Mouse (Mus musculus) heart, embryonic 12.5 days (tissue): ENCODE measurements around the gene Atp9a. TPM values are rescaled to one million over a fixed set of nuclear protein-coding genes. Genes with fewer than 3 reads are reported as not detected.
A peak's percentile ranks its signal among the peaks of the same experiment; 100 is the strongest.

Experiments
- ATAC-seq: fragments of 200-750 bp; cut with Nextera tagmentation; 2 replicates; pipeline ENCODE4 v1.8.0; 2017; ENCODE audit warnings: moderate TSS enrichment, moderate library complexity; ENCODE audit not compliant: insufficient number of reproducible peaks, low FRiP score
- H3K27ac ChIP-seq: fragments of 300-500 bp; sonication (generic); 2 replicates; pipeline ENCODE4 v1.5.1; 2016; ENCODE audit warnings: mild to moderate bottlenecking, moderate library complexity; ENCODE audit not compliant: poor library complexity, severe bottlenecking
- H3K27me3 ChIP-seq: fragments of 300-500 bp; sonication (generic); replicated peaks from 2 replicates; pipeline ENCODE4 v1.6.1; 2016; ENCODE audit warnings: mild to moderate bottlenecking, moderate library complexity
- H3K36me3 ChIP-seq: fragments of 300-500 bp; sonication (generic); 2 replicates; pipeline ENCODE4 v1.6.1; 2016; ENCODE audit warnings: mild to moderate bottlenecking, moderate library complexity
- H3K4me1 ChIP-seq: fragments of 300-500 bp; sonication (generic); replicated peaks from 2 replicates; pipeline ENCODE4 v1.6.1; 2016; ENCODE audit warnings: mild to moderate bottlenecking
- H3K4me2 ChIP-seq: fragments of 300-500 bp; sonication (generic); 2 replicates; pipeline ENCODE4 v1.6.1; 2016; ENCODE audit warnings: mild to moderate bottlenecking, moderate library complexity
- H3K4me3 ChIP-seq: fragments of 300-500 bp; sonication (generic); 2 replicates; pipeline ENCODE4 v1.5.1; 2016; ENCODE audit warnings: mild to moderate bottlenecking
- H3K9ac ChIP-seq: fragments of 300-500 bp; sonication (generic); 2 replicates; pipeline ENCODE4 v1.6.1; 2016; ENCODE audit warnings: mild to moderate bottlenecking, moderate library complexity
- H3K9me3 ChIP-seq: fragments of 300-500 bp; sonication (generic); replicated peaks from 2 replicates; pipeline ENCODE4 v1.6.1; 2016; ENCODE audit warnings: mild to moderate bottlenecking, moderate library complexity
- WGBS: fragments of 180-500 bp; shearing (Covaris S2); methylation state at CpG from one replicate; pipeline ENCODE4 v1.1.7; 2016; 5-methylcytosine and 5-hydroxymethylcytosine counted together
- polyA plus RNA-seq: library from polyadenylated mRNA; unstranded; fragments of >200 nt; fragmentation: Nextera tagmentation; extraction: Ambion mirVana; gene quantifications from 2 replicates; pipeline ENCODE4 v1.2.1, GENCODE M21; 2016

Atp9a gene
- 15.7 and 16.1 TPM in 2 replicates for polyA plus RNA-seq

GRCm38 (mm10) chr2:168742059-168742627 is at the start of gene Atp9a:
Gene Atp9a (minus strand): TSS chr2:168742409.
- peak; percentile 64 for ATAC-seq
- Histone ChIP-seq H3K4me3 (peak within 1 kb of the TSS; percentile 98), H3K9me3 (peaks cover 4% of the 10 kb centered on the region; the same call in 1 of the 2 replicates), H3K27me3 (no peaks in the 10 kb centered on the region), H3K4me2 (peak within 1 kb of the TSS; percentile 82), H3K4me1 (no peaks in the 10 kb centered on the region), H3K36me3 (no peaks in the 10 kb centered on the region), H3K27ac (peak within 1 kb of the TSS; percentile 51), H3K9ac (peak within 1 kb of the TSS; percentile 82)
- 10% methylated on average over 18 of the region's 33 CpGs for WGBS

GRCm38 (mm10) chr2:168791115-168791802 is 49.0 kb upstream of the Atp9a start:
- no peaks in the 10 kb centered on the region for H3K27me3 ChIP-seq
- H3K4me2 ChIP-seq = no peak overlapping the region
- no peaks in the 10 kb centered on the region for H3K9me3 ChIP-seq
- H3K27ac ChIP-seq = no peak overlapping the region
- no peak overlapping the region for H3K9ac ChIP-seq
- ATAC-seq = no peak
- H3K36me3 ChIP-seq = no peaks in the 10 kb centered on the region
- H3K4me1 ChIP-seq = no peaks in the 10 kb centered on the region
- H3K4me3 ChIP-seq = no peak overlapping the region
- 64% methylated on average over 4 of the region's 4 CpGs for WGBS

GRCm38 (mm10) chr2:168786174-168786573 is 44.0 kb upstream of the Atp9a start:
- Histone ChIP-seq H3K4me1 (no peaks in the 10 kb centered on the region), H3K9me3 (no peaks in the 10 kb centered on the region), H3K9ac (no peak overlapping the region), H3K4me3 (no peak overlapping the region), H3K36me3 (no peaks in the 10 kb centered on the region), H3K27ac (no peak overlapping the region), H3K4me2 (no peak overlapping the region), H3K27me3 (no peaks in the 10 kb centered on the region)
- ATAC-seq = no peak
- 89% methylated on average over 9 of the region's 9 CpGs for WGBS

GRCm38 (mm10) chr2:168780596-168780995 is 38.4 kb upstream of the Atp9a start:
- WGBS = 47% methylated on average over 9 of the region's 9 CpGs

GRCm38 (mm10) chr2:168780024-168780423 is 37.8 kb upstream of the Atp9a start:
- Histone ChIP-seq H3K27me3 (no peaks in the 10 kb centered on the region), H3K9me3 (no peaks in the 10 kb centered on the region), H3K36me3 (no peaks in the 10 kb centered on the region), H3K4me3 (no peak overlapping the region), H3K4me1 (peaks cover 9% of the 10 kb centered on the region), H3K4me2 (no peak overlapping the region), H3K9ac (no peak overlapping the region), H3K27ac (no peak overlapping the region)
- 19% methylated on average over 9 of the region's 9 CpGs for WGBS
- no peak for ATAC-seq

More at GRCm38 (mm10) chr2:168780596-168780995, 38.4 kb upstream of the Atp9a start:
- H3K27me3 ChIP-seq = no peaks in the 10 kb centered on the region
- no peak overlapping the region for H3K4me3 ChIP-seq
- peaks cover 9% of the 10 kb centered on the region for H3K4me1 ChIP-seq
- H3K27ac ChIP-seq = no peak overlapping the region
- H3K4me2 ChIP-seq = no peak overlapping the region
- ATAC-seq = no peak
- H3K36me3 ChIP-seq = no peaks in the 10 kb centered on the region
- no peak overlapping the region for H3K9ac ChIP-seq
- no peaks in the 10 kb centered on the region for H3K9me3 ChIP-seq

GRCm38 (mm10) chr2:168777481-168777880 is 35.3 kb upstream of the Atp9a start:
- ATAC-seq = no peak
- H3K27ac ChIP-seq = no peak overlapping the region
- no peaks in the 10 kb centered on the region for H3K36me3 ChIP-seq
- no peak overlapping the region for H3K4me3 ChIP-seq
- H3K4me1 ChIP-seq = peaks cover 9% of the 10 kb centered on the region
- no peak overlapping the region for H3K4me2 ChIP-seq
- no peaks in the 10 kb centered on the region for H3K27me3 ChIP-seq
- H3K9ac ChIP-seq = no peak overlapping the region
- H3K9me3 ChIP-seq = no peaks in the 10 kb centered on the region

GRCm38 (mm10) chr2:168776238-168776637 is 34.0 kb upstream of the Atp9a start:
- H3K9ac ChIP-seq = no peak overlapping the region
- 65% methylated on average over 3 of the region's 3 CpGs for WGBS
- H3K9me3 ChIP-seq = no peaks in the 10 kb centered on the region
- H3K4me3 ChIP-seq = no peak overlapping the region
- H3K27ac ChIP-seq = no peak overlapping the region
- H3K4me1 ChIP-seq = peaks cover 9% of the 10 kb centered on the region
- no peak for ATAC-seq
- H3K27me3 ChIP-seq = no peaks in the 10 kb centered on the region
- no peaks in the 10 kb centered on the region for H3K36me3 ChIP-seq
- H3K4me2 ChIP-seq = no peak overlapping the region

- Histone ChIP-seq H3K27me3 (peaks cover 28% of the 10 kb centered on the region), H3K4me1 (peaks cover 3% of the 10 kb centered on the region), H3K4me3 (no peak overlapping the region), H3K27ac (no peak overlapping the region), H3K36me3 (no peaks in the 10 kb centered on the region), H3K9me3 (no peaks in the 10 kb centered on the region), H3K9ac (no peak overlapping the region), H3K4me2 (no peak overlapping the region)
- ATAC-seq = no peak
- WGBS = 61% methylated on average over 8 of the region's 8 CpGs
Measured at GRCm38 (mm10) chr2:168769259-168769658, 27.1 kb upstream of the Atp9a start.

GRCm38 (mm10) chr2:168767582-168767981 is 25.4 kb upstream of the Atp9a start, which contains the start of gene Sall4:
Gene Sall4 (minus strand): TSS chr2:168767943.
- peaks cover 3% of the 10 kb centered on the region for H3K4me1 ChIP-seq
- no peaks in the 10 kb centered on the region for H3K36me3 ChIP-seq
- H3K27ac ChIP-seq = peak within 1 kb of the TSS; percentile 73; the same call in 1 of the 2 replicates
- peaks cover 36% of the 10 kb centered on the region for H3K27me3 ChIP-seq
- H3K9ac ChIP-seq = peak within 1 kb of the TSS; percentile 73
- no peak for ATAC-seq
- H3K9me3 ChIP-seq = no peaks in the 10 kb centered on the region
- peak within 1 kb of the TSS; percentile 61 for H3K4me3 ChIP-seq
- H3K4me2 ChIP-seq = peak within 1 kb of the TSS; percentile 81
- WGBS = 10% methylated on average over 10 of the region's 10 CpGs

GRCm38 (mm10) chr2:168766538-168767361 is 24.5 kb upstream of the Atp9a start:
- Histone ChIP-seq H3K4me2 (peak overlapping the region; percentile 81), H3K4me3 (peak overlapping the region; percentile 61), H3K4me1 (peaks cover 3% of the 10 kb centered on the region), H3K9me3 (no peaks in the 10 kb centered on the region), H3K27ac (peak overlapping the region; percentile 73), H3K36me3 (no peaks in the 10 kb centered on the region), H3K9ac (peak overlapping the region; percentile 73), H3K27me3 (peaks cover 36% of the 10 kb centered on the region)
- WGBS = under 1% methylated on average over 52 of the region's 52 CpGs
- peak; percentile 69; the same call in 1 of the 2 replicates for ATAC-seq
